Mouse (Mus musculus) CH12.LX (cell line): ENCODE results near the gene Fndc5.

ENCODE experiments used
- ZKSCAN1 ChIP-seq: IDR thresholded peaks from 2 replicates; pipeline ENCODE4 v1.6.1; 2012; ENCODE audit warnings: low read depth, inconsistent platforms, low read length, improper control_type of control experiment, borderline replicate concordance
- ZMIZ1 ChIP-seq: IDR thresholded peaks from 2 replicates; pipeline ENCODE4 v1.6.1; 2012; ENCODE audit warnings: low read depth, mild to moderate bottlenecking, inconsistent platforms, low read length, improper control_type of control experiment

GRCm38 (mm10) chr4:129120520-129121445 is 16.0 kb upstream of the Fndc5 start:
- no peak for TF ChIP-seq ZKSCAN1
- no peak for TF ChIP-seq ZMIZ1
